Mouse (Mus musculus): ENCODE results near the gene Hdgf.
A peak's percentile ranks its signal among the peaks of the same experiment; 100 is the strongest.

The Hdgf gene

DNA sequence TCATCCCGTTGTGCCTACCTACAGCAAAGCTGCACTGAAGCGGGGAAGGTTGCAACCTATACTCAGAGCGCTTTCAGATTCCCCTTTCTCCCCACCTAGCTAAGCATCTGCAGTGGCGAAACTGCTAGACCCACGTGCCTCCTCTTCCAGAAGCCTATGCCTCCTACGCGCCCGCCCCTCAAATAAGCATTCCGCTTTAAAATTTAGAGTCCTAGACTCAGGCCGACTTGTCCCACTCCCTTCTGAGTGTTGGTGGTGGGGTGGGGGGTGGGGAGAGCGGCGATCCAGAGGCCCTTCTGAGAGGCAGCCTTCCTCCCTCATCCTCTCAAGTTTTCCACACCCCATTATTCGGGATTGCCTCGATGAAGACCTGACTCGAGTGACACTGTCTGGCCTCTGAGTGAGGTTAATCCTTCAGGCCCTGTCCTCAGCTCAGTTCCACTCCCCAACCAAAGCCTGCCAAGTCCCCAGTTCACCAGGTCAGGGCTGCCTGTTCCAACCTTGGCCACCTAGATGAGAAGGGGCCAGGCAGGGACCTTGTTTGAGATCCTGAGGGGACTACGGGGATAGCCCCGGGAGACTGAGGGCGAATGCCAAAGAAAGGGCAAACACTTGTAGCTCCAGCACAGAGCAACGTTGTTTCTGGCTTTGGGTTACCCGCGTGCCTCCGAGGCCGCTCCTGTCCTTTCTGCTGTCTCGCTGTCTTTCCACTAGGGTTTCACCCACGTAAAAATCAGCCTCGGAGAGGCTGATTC is 41.1 kb downstream of the Hdgf start:
- DNase-seq, result no peak

DNA sequence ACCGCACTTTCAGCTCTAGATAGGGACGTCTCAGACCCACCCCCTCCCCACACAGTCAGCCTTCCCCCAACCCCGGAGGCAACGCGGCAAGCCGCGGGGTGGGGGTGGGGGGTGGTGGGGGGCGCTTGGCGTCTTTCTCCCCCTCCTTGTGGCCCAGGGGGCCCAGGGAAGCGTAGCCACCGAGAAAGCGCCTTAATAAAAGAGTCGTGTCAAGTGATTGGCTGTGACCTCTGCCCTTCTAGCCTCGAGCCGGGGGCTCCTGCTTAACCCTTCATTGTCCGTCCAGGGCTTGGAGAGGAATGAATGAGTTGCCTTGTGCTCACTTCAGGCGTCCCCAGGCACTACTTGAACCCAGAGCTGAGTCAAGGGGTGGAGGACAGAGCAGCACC is 41.7 kb downstream of the Hdgf start:
- no peak for DNase-seq

DNA sequence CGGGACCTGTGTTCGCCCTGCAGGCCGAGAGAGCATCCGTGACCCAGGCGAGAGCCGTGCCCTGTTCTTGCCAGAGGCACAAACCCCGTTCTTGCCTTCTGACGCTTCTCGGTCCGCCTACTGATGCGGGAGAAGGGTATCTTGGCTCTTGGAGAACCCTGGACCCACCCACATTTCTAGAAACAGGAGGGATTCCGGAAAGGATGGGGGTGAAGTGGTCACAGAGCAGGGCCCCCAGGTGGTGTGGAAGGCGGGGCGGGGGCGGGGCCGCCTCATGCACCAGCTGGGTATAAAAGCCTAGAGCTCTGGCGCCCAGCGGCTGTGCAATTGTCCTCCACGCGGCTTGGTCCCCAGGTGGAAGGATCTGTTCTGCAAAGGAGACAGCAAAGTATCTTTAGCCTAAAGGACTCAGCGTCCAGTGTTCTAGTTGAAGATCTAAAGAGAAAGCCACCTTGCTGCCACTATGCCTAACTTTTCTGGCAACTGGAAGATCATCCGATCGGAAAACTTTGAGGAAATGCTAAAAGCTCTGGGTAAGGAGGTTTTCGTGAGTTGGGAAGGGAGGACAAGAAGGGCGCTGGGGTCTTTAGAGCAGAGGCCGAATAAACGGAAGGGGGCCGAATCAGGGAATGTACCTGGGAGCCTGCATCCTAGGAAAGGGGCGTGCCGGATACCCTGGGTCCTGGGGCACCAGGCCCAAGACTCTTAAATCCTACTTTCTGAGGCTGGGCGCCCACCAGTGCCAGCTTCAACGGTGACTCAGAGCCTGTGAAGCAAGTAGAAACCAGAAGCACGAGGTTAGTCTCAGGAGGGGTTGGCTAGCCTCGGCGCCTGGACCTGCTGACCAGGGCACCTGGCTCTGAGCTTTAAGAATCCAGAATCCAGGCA is 42.5 kb downstream of the Hdgf start, which contains the start of gene Crabp2:
TSS of gene Crabp2 (plus strand) at position 289 of the 888 bp plus-strand sequence.
- no peak for DNase-seq

DNA sequence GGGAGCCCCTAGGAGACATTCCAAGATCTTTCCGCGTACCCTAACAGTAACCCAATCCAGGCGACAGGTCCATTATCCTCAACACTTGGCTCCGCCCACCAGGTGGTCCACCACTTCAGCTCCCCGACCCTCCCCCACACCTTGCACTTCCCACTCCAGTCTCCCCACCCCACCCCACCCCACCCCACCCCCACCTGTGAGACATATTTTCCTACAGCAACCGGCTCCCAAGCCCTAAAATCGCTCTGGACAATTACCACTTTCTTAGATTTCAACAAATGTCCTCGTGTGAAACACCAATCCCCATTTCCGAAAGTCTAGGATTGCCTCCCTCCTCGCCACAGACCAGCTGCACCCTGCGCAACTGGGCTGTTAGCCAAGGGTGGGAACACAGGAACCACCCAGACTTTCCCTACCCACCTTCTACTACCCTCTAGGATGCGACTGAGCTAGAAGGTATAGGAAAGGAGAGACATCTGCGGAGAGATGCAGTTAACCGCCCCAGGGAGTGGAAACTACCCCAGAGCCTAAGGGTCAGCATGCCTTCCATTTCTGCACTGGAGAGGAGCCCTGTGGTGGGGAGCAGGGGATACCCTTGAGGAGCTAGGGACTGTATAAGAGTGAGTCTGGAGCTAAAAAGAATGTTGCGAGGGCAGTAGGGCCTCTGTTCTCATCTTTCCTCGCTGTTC is 43.3 kb downstream of the Hdgf start:
- no peak for DNase-seq

DNA sequence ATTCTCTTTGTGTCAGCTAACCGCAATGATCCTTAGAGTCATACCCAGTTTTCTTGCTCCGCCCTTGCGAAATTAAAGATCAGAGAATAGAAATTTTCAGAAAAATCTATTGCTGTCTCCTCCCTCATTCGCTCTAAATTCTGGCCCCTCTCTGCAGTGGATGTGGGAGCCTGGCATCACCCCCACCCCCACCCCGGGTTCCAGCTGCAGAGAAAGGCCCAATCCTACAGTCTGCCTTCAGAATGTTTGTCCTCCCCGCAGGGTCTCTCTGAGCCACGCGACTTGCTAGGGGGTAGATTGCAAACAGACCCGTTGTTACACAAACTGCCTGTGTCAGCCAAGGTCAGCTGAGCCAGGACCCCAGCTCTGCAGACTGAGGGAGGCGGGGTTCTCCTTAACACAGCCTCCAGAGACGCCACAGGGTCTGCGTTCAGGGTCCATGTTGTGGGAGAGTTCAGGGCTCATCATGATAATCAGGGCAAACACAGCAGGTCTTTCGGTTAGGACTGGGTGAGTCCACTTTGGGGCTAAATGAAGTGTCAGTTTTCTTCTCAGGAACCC is 43.9 kb downstream of the Hdgf start:
- DNase-seq, result no peak

DNA sequence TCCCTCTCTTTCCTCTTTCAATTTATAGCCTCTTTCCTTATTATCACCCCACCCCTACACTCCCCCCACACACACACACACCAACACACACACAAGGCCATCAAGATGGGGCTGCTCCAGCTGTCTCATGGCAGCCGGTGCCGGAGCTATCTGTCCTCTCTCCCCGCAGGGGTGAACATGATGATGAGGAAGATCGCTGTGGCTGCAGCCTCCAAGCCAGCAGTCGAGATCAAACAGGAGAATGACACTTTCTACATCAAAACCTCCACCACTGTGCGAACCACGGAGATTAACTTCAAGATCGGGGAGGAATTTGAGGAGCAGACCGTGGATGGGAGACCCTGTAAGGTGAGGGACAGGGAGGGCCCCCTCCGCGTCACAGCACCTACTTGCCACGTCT is 45.8 kb downstream of the Hdgf start:
- DNase-seq, result no peak

DNA sequence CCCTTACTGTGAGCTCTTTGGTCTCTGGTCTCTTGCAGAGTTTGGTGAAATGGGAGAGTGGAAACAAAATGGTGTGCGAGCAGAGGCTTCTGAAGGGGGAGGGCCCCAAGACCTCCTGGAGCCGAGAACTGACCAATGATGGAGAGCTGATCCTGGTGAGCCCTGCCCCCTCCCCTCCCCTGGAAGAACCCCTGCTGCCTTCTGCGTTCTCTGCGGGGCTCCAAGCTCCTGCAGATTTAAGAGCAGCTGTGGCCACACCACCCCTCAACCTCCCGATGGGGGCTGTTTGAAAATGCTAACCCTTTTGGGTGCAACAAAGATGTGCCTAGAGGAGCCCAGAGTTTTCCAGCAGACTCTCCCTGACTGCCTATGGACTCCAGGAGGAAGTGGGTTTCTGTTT is 46.3 kb downstream of the Hdgf start:
- no peak for DNase-seq

DNA sequence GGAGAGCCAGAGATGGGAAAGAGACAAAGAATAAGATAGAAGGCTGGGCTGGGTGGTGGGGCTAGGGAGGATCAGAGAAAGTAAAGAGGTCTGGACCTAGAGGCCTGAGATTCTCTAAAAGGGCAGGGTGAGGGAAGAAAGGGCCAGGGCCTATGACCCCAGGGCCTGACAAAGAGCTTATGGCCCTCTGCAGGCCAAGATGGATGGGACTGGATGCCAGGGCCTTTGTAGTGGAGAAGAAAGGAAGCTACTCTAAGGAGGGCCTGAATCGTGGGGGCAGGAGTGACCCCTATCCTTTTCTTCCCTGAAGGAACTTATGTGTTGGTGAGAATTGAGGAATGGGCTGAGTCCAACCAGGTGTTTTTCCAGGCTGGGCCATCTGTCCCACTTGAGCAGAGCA is 51.9 kb downstream of the Hdgf start:
- no peak for DNase-seq

DNA sequence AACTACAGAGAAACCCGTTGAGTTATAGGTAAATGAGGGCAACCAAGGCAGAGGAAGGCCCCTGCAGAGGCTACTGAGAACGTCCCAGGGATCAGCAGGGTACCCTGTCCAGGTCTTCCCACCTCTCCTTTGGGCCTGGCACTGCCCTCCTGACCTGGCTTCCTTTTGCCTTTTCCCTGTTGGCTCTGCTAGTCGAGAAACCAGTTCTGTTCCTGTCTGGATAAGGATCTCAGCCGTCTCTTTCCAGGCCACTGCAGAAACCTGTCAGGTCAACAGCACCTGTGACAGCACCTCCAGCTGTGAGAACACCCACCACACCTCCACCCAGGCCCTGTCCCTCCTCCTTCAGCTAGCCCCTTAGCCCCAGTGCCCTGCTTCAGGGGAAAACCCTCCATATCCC is 52.4 kb downstream of the Hdgf start:
- no peak for DNase-seq

DNA sequence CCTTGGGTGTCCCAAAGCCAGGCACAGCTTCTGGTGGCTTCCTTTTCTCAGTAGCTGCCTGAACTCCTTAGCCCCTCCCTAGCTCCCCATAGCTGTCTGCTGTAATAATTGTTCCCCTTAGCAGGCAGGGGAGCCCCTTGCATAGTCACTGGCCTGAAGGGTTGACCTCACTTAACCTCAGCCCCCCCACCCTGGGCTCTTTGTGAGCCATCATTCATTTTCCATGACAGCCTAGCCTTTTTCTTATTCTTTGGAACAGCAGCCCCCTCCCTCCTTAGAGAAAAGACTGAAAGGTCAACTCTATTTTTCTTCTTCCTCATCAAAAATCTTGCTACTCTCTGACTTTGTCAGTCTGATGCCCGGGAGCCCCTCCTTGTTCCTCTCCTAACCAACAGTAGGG is 52.8 kb downstream of the Hdgf start:
- DNase-seq, result no peak

DNA sequence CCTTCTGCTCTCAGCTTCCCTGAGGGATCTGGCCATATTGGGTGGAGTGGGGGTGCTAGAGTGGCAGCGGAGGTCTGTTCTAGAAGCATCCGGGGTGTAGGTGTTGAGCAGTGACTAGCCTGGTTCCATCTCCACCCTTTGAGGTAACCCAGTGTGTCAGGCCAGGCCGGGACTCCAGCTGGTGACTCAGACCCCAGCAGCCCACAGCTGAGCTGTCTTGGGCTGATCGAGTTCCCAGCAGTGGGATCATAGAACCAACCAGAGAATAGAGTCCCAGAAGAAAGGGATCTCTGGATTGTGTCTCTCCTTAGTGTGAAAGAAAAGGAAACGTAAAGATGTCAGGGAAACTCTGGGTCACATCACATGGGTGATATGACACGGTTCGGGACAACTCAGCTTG is 53.2 kb downstream of the Hdgf start:
- no peak for DNase-seq

DNA sequence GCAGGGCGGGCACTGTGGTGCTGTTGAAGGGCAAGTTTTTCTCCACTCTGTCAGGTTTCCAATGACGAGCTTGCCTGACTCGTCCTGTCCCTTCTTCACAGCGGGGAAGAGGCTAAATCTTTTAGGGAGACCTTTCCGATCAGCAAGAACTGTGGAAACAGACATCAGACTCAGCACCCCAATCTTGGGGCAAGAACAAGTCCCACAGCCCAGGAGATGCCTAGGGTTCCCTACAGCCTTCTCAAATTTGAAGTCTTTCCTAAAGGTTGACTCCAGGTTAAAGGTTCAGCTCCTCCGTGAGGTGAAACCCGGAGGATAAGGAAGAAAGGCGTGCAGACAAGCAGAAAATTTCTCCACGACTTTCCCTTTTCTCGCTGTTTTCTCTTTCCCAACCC is 54.1 kb downstream of the Hdgf start:
- no peak for DNase-seq

DNA sequence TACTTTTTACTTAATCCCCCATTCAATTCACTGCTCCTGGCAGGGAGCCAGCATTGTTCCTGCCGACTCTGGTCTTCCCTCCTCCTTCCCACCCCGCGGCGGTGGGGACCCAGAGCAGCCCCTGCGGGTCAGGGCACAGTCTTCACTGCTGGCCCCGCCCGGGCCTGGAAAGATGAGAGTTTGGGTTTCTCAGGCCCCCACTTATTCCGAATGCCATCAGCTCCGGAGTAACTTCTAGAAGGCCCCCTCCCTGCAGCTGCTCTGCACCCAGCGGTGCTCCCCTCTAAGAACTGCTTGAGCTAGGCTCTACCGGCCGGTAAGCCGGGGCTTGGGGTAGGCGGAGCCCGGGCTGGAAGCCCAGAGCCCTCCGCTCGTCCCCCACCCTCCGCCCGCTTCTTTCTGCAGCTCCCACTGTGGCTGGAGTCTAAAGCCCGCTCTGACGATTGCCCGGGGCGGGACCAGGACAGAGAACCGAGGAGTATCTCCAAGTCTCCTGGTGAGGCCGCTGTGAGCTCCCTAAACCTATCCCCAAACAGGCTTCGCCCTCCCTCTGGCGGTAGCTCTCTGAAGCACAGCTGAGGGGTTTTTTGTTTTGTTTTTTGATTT is 54.6 kb downstream of the Hdgf start:
- peak; percentile 73 for DNase-seq
